Mouse (Mus musculus) kidney, postnatal 0 days (tissue): ENCODE results near the gene Alkbh6. TPM values are rescaled to one million over a fixed set of nuclear protein-coding genes. Genes with fewer than 3 reads are reported as not detected.
A peak's percentile ranks its signal among the peaks of the same experiment; 100 is the strongest.

Source experiments
- ATAC-seq: fragments of 200-750 bp; cut with Nextera tagmentation; replicated peaks from 2 replicates; pipeline ENCODE4 v1.8.0; 2017; ENCODE audit warnings: low read depth, moderate number of reproducible peaks, moderate TSS enrichment, moderate library complexity; ENCODE audit not compliant: low FRiP score
- DNase-seq: peaks from one replicate; pipeline ENCODE4 v3.0.0-alpha.2; 2016; ENCODE audit warnings: low spot score
- H3K27ac ChIP-seq: fragments of 300-500 bp; sonication (generic); 2 replicates; pipeline ENCODE4 v1.5.1; 2014; ENCODE audit warnings: mild to moderate bottlenecking
- H3K27me3 ChIP-seq: fragments of 300-500 bp; sonication (generic); 2 replicates; pipeline ENCODE4 v1.6.1; 2014; ENCODE audit warnings: low read length, mixed read lengths; ENCODE audit not compliant: insufficient read depth
- H3K36me3 ChIP-seq: fragments of 300-500 bp; sonication (generic); 2 replicates; pipeline ENCODE4 v1.6.1; 2014; ENCODE audit warnings: low read length, mixed read lengths; ENCODE audit not compliant: insufficient read depth
- H3K4me1 ChIP-seq: fragments of 300-500 bp; sonication (generic); replicated peaks from 2 replicates; pipeline ENCODE4 v1.6.1; 2014; ENCODE audit warnings: antibody characterized with exemption, low read length, mixed read lengths; ENCODE audit not compliant: insufficient read depth
- H3K4me2 ChIP-seq: fragments of 300-500 bp; sonication (generic); 2 replicates; pipeline ENCODE4 v1.6.1; 2014; ENCODE audit warnings: mild to moderate bottlenecking, low read length, moderate library complexity, mixed read lengths
- H3K4me3 ChIP-seq: fragments of 300-500 bp; sonication (generic); replicated peaks from 2 replicates; pipeline ENCODE4 v1.5.1; 2014; ENCODE audit warnings: low read depth, low read length
- H3K9ac ChIP-seq: fragments of 300-500 bp; sonication (generic); 2 replicates; pipeline ENCODE4 v1.6.1; 2014; ENCODE audit warnings: low read depth, low read length
- H3K9me3 ChIP-seq: fragments of 300-500 bp; sonication (generic); replicated peaks from 2 replicates; pipeline ENCODE4 v1.6.1; 2016; ENCODE audit warnings: low read length, inconsistent platforms, mixed read lengths
- CTCF ChIP-seq: IDR thresholded peaks from 2 replicates; pipeline ENCODE4 v1.5.1; 2016; ENCODE audit warnings: antibody characterized with exemption, low read depth, mild to moderate bottlenecking, moderate library complexity
- WGBS: fragments of 180-500 bp; shearing (Covaris S2); extraction: QIAGEN DNeasy Blood & Tissue Kit; methylation state at CpG from one replicate; pipeline ENCODE4 v1.1.7; 2014; 5-methylcytosine and 5-hydroxymethylcytosine counted together
- polyA plus RNA-seq: library from polyadenylated mRNA; unstranded; fragments of >200 nt; fragmentation: Nextera tagmentation; extraction: Ambion mirVana; gene quantifications from 2 replicates; pipeline ENCODE4 v1.2.1, GENCODE M21; 2015

Gene Alkbh6
- polyA plus RNA-seq, 1 experiment from 2014 or later, result 101 TPM

GRCm38 (mm10) chr7:30359276-30359865 lies 50.9 kb downstream of the Alkbh6 start:
- DNase-seq, result no peak
- Histone ChIP-seq H3K4me3 (no peak overlapping the region), H3K9ac (0 out of 2 replicates have a peak overlapping the region, but pooled peaks have one; percentile 27), H3K4me2 (peak overlapping the region; percentile 31; the same call in 1 of the 2 replicates), H3K4me1 (peaks cover 28% of the 10 kb centered on the region), H3K27ac (peak overlapping the region; percentile 92), H3K9me3 (no peaks in the 10 kb centered on the region), H3K27me3 (no peaks in the 10 kb centered on the region), H3K36me3 (0 out of 2 replicates have a peak, but pooled peaks cover 8% of the 10 kb centered on the region)
- TF ChIP-seq CTCF, result no peak
- WGBS, result 73% methylated on average over 31 of the region's 31 CpGs
- ATAC-seq, result peak; percentile 16; the same call in 1 of the 2 replicates

- 0 out of 2 replicates have a peak overlapping the region, but pooled peaks have one; percentile 31 for H3K4me2 ChIP-seq
- ATAC-seq, result no peak
Measured at GRCm38 (mm10) chr7:30360028-30360427, 51.5 kb downstream of the Alkbh6 start.

GRCm38 (mm10) chr7:30362652-30363343 lies 54.3 kb downstream of the Alkbh6 start, which contains the start of gene Lrfn3:
Gene Lrfn3, minus strand, starts transcription at chr7:30362772.
- no peak for TF ChIP-seq CTCF
- peaks cover 28% of the 10 kb centered on the region for H3K4me1 ChIP-seq
- peak within 1 kb of the TSS; percentile 73 for H3K4me3 ChIP-seq
- H3K27ac ChIP-seq, result peak within 1 kb of the TSS; percentile 54
- H3K9ac ChIP-seq, result peak within 1 kb of the TSS; percentile 88
- peak within 1 kb of the TSS; percentile 88 for H3K4me2 ChIP-seq
- ATAC-seq, result 0 out of 2 replicates have a peak, but pooled peaks have one; percentile 38
- no peaks in the 10 kb centered on the region for H3K27me3 ChIP-seq
- DNase-seq, result peak; percentile 80
- H3K36me3 ChIP-seq, result no peaks in the 10 kb centered on the region
- H3K9me3 ChIP-seq, result no peaks in the 10 kb centered on the region
- WGBS, result 2% methylated on average over 32 of the region's 55 CpGs

More at GRCm38 (mm10) chr7:30360028-30360427, 51.5 kb downstream of the Alkbh6 start:
- Histone ChIP-seq H3K9ac (0 out of 2 replicates have a peak overlapping the region, but pooled peaks have one; percentile 27), H3K36me3 (0 out of 2 replicates have a peak, but pooled peaks cover 8% of the 10 kb centered on the region), H3K9me3 (no peaks in the 10 kb centered on the region), H3K27ac (peak overlapping the region; percentile 92), H3K4me1 (peaks cover 28% of the 10 kb centered on the region), H3K4me3 (no peak overlapping the region), H3K27me3 (no peaks in the 10 kb centered on the region)
- WGBS, result 87% methylated on average over 17 of the region's 17 CpGs
- DNase-seq, result no peak
- TF ChIP-seq CTCF, result no peak

- Histone ChIP-seq H3K27ac (no peak overlapping the region), H3K4me1 (peaks cover 28% of the 10 kb centered on the region), H3K4me3 (peak overlapping the region; percentile 73), H3K9ac (peak overlapping the region; percentile 88), H3K27me3 (no peaks in the 10 kb centered on the region), H3K4me2 (peak overlapping the region; percentile 88), H3K9me3 (no peaks in the 10 kb centered on the region), H3K36me3 (no peaks in the 10 kb centered on the region)
- ATAC-seq (no peak), DNase-seq (no peak)
- TF ChIP-seq CTCF, result no peak
- WGBS, result 66% methylated on average over 6 of the region's 6 CpGs
Measured at GRCm38 (mm10) chr7:30363344-30363738, 54.8 kb downstream of the Alkbh6 start.

Other genes with a start within 250 kb of the Alkbh6 start
- 2.7 and 3.7 TPM in 2 replicates for gene Zfp82, start 235.8 kb upstream of the Alkbh6 start, polyA plus RNA-seq
- 0.83 and 1.8 TPM in 2 replicates for gene Gm26920, start 218.3 kb upstream of the Alkbh6 start, polyA plus RNA-seq
- gene Zfp566, start 218.2 kb upstream of the Alkbh6 start, polyA plus RNA-seq, result 9.5 and 9.6 TPM in 2 replicates
- gene Zfp260, start 213.9 kb upstream of the Alkbh6 start, polyA plus RNA-seq, result 79.8 and 84.7 TPM in 2 replicates
- 4.9 and 5.5 TPM in 2 replicates for gene Zfp382, start 186.8 kb upstream of the Alkbh6 start, polyA plus RNA-seq
- 10.6 and 11.4 TPM in 2 replicates for gene Zfp146, start 139.0 kb upstream of the Alkbh6 start, polyA plus RNA-seq
- 32.9 and 43.0 TPM in 2 replicates for gene Cox7a1, start 124.6 kb upstream of the Alkbh6 start, polyA plus RNA-seq
- gene Capns1, start 109.9 kb upstream of the Alkbh6 start, polyA plus RNA-seq, result 121 and 122 TPM in 2 replicates
- 148 and 157 TPM in 2 replicates for gene Polr2i, start 76.8 kb upstream of the Alkbh6 start, polyA plus RNA-seq
- gene Tbcb, start 76.4 kb upstream of the Alkbh6 start, polyA plus RNA-seq, result 176 and 179 TPM in 2 replicates
- gene Ovol3, start 73.0 kb upstream of the Alkbh6 start, polyA plus RNA-seq, result not detected in 2 replicates
- 0.11 and 0.27 TPM in 2 replicates for gene Thap8, start 28.6 kb upstream of the Alkbh6 start, polyA plus RNA-seq
- 2.7 and 3.4 TPM in 2 replicates for gene Wdr62, start 28.3 kb upstream of the Alkbh6 start, polyA plus RNA-seq
- 22.7 and 23.3 TPM in 2 replicates for gene Clip3, start 17.0 kb upstream of the Alkbh6 start, polyA plus RNA-seq
- 79.0 and 88.4 TPM in 2 replicates for gene Syne4, start 6.1 kb downstream of the Alkbh6 start, polyA plus RNA-seq
- gene E130208F15Rik, start 13.0 kb downstream of the Alkbh6 start, polyA plus RNA-seq, result not detected in 2 replicates
- gene Sdhaf1, start 15.2 kb downstream of the Alkbh6 start, polyA plus RNA-seq, result 32.0 and 35.1 TPM in 2 replicates
- 9.3 and 9.5 TPM in 2 replicates for gene Lrfn3, start 54.1 kb downstream of the Alkbh6 start, polyA plus RNA-seq
- gene Tyrobp, start 105.0 kb downstream of the Alkbh6 start, polyA plus RNA-seq, result 41.9 and 47.3 TPM in 2 replicates
- gene Hcst, start 111.1 kb downstream of the Alkbh6 start, polyA plus RNA-seq, result 2.1 and 3.4 TPM in 2 replicates
- 1.1 and 1.2 TPM in 2 replicates for gene Nfkbid, start 113.0 kb downstream of the Alkbh6 start, polyA plus RNA-seq
- 24.1 and 25.4 TPM in 2 replicates for gene Aplp1, start 136.8 kb downstream of the Alkbh6 start, polyA plus RNA-seq
- gene Kirrel2, start 149.0 kb downstream of the Alkbh6 start, polyA plus RNA-seq, result 0.65 and 1.5 TPM in 2 replicates
- gene Nphs1, start 149.6 kb downstream of the Alkbh6 start, polyA plus RNA-seq, result 3.8 and 4.3 TPM in 2 replicates
- 22.9 and 34.1 TPM in 2 replicates for gene Prodh2, start 184.9 kb downstream of the Alkbh6 start, polyA plus RNA-seq
- 4.2 TPM in 2 replicates for gene Arhgap33, start 226.3 kb downstream of the Alkbh6 start, polyA plus RNA-seq
- gene Hspb6, start 243.5 kb downstream of the Alkbh6 start, polyA plus RNA-seq, result 15.8 and 17.7 TPM in 2 replicates
- gene Proser3, start 243.6 kb downstream of the Alkbh6 start, polyA plus RNA-seq, result 5.2 and 5.6 TPM in 2 replicates